24 mouse cellular contexts compared by ENCODE assay signal in genomic region chr1:60489660-60490059, GRCm38 (mm10).
A peak's percentile ranks its signal among the peaks of the same experiment; 100 is the strongest.
DNase-seq lines count a peak whose midpoint lies in the region; ATAC-seq lines count a peak whose summit lies in the region.
"Had no signal": no experiment of that assay in that cellular context is flagged by ENCODE, and none has a peak within 500 bp of the region (broad histone marks: within the 10 kb centered on the region; RNA-seq: fewer than 3 reads in every experiment).

No protein-coding gene starts in this region.

- peaks cover 62% of the 10 kb centered on the region for H3K36me3 ChIP-seq in forebrain, embryonic 12.5 days (replicated peaks)
- H3K36me3 ChIP-seq in forebrain, embryonic 10.5 days (replicated peaks): peaks cover 78% of the 10 kb centered on the region
- peaks cover 54% of the 10 kb centered on the region for H3K36me3 ChIP-seq in hindbrain, embryonic 15.5 days
- 0 out of 2 replicates have a peak, but pooled peaks cover 2% of the 10 kb centered on the region for H3K36me3 ChIP-seq in hindbrain, embryonic 11.5 days (ENCODE audit: control insufficient read depth, insufficient read depth, low read length)
- H3K36me3 ChIP-seq in midbrain, embryonic 13.5 days: peaks cover 74% of the 10 kb centered on the region
- H3K36me3 ChIP-seq in midbrain, embryonic 10.5 days: peaks cover 84% of the 10 kb centered on the region
- H3K36me3 ChIP-seq in limb, embryonic 13.5 days: peaks cover 67% of the 10 kb centered on the region

- no peak for DNase-seq in forebrain, embryonic 10.5 days (ENCODE audit: extremely low spot score, low spot score)
- no peak for DNase-seq in hindbrain, embryonic 11.5 days (ENCODE audit: low spot score)
- DNase-seq in midbrain, embryonic 10.5 days (ENCODE audit: low spot score): no peak
- DNase-seq in adrenal gland, postnatal 36 days: no peak
- DNase-seq: adrenal gland, postnatal 10 days; cerebellum, adult 11-12 months; gastrocnemius, postnatal 36 days; heart, adult 2 months; kidney, postnatal 25 days; liver; lung, adult 2 months; lung, postnatal 10 days; thymus, postnatal 4 days had no signal

- WGBS in forebrain, embryonic 12.5 days: 80% methylated on average over 2 of the region's 2 CpGs
- 100% methylated on average over 2 of the region's 2 CpGs for WGBS in forebrain, embryonic 10.5 days
- WGBS in hindbrain, embryonic 15.5 days: 89% methylated on average over 2 of the region's 2 CpGs
- WGBS in hindbrain, embryonic 11.5 days: 88% methylated on average over 2 of the region's 2 CpGs
- 83% methylated on average over 2 of the region's 2 CpGs for WGBS in midbrain, embryonic 13.5 days
- WGBS in midbrain, embryonic 10.5 days: 93% methylated on average over 2 of the region's 2 CpGs
- WGBS in limb, embryonic 13.5 days: 83% methylated on average over 2 of the region's 2 CpGs

- no peaks in the 10 kb centered on the region for H3K27me3 ChIP-seq in forebrain, embryonic 12.5 days
- H3K27me3 ChIP-seq in forebrain, embryonic 10.5 days (ENCODE audit: poor library complexity, severe bottlenecking): no peaks in the 10 kb centered on the region
- no peaks in the 10 kb centered on the region for H3K27me3 ChIP-seq in hindbrain, embryonic 15.5 days
- no peaks in the 10 kb centered on the region for H3K27me3 ChIP-seq in hindbrain, embryonic 11.5 days (ENCODE audit: control insufficient read depth, insufficient read depth, low read length)
- H3K27me3 ChIP-seq in midbrain, embryonic 13.5 days: no peaks in the 10 kb centered on the region
- H3K27me3 ChIP-seq in midbrain, embryonic 10.5 days (ENCODE audit: low read depth, poor library complexity, severe bottlenecking): no peaks in the 10 kb centered on the region
- no peaks in the 10 kb centered on the region for H3K27me3 ChIP-seq in limb, embryonic 13.5 days
- H3K27me3 ChIP-seq: forebrain, embryonic 15.5 days; heart, embryonic 15.5 days; neural tube, embryonic 12.5 days; Patski had no signal

- no peaks in the 10 kb centered on the region for H3K9me3 ChIP-seq in forebrain, embryonic 12.5 days
- no peaks in the 10 kb centered on the region for H3K9me3 ChIP-seq in forebrain, embryonic 10.5 days
- H3K9me3 ChIP-seq in hindbrain, embryonic 15.5 days: no peaks in the 10 kb centered on the region
- no peaks in the 10 kb centered on the region for H3K9me3 ChIP-seq in hindbrain, embryonic 11.5 days (ENCODE audit: control insufficient read depth, low read length)
- H3K9me3 ChIP-seq in midbrain, embryonic 13.5 days: no peaks in the 10 kb centered on the region
- H3K9me3 ChIP-seq in midbrain, embryonic 10.5 days (replicated peaks): no peaks in the 10 kb centered on the region
- no peaks in the 10 kb centered on the region for H3K9me3 ChIP-seq in limb, embryonic 13.5 days
- H3K9me3 ChIP-seq: forebrain, embryonic 15.5 days; heart, embryonic 15.5 days; neural tube, embryonic 12.5 days had no signal

- ATAC-seq in forebrain, embryonic 12.5 days (ENCODE audit: low FRiP score): 0 out of 2 replicates have a peak, but pooled peaks have one; percentile 41
- ATAC-seq in hindbrain, embryonic 15.5 days (ENCODE audit: low FRiP score, low read depth): peak; percentile 57; the same call in 1 of the 2 replicates
- no peak for ATAC-seq in hindbrain, embryonic 11.5 days (ENCODE audit: low FRiP score)
- peak; percentile 37 for ATAC-seq in midbrain, embryonic 13.5 days
- ATAC-seq in limb, embryonic 13.5 days (ENCODE audit: low FRiP score, low read depth): 0 out of 2 replicates have a peak, but pooled peaks have one; percentile 19
- ATAC-seq: intestine, postnatal 0 days; Patski had no signal

- no peak overlapping the region for H3K4me3 ChIP-seq in forebrain, embryonic 12.5 days (replicated peaks)
- no peak overlapping the region for H3K4me3 ChIP-seq in forebrain, embryonic 10.5 days
- no peak overlapping the region for H3K4me3 ChIP-seq in hindbrain, embryonic 15.5 days
- no peak overlapping the region for H3K4me3 ChIP-seq in hindbrain, embryonic 11.5 days (ENCODE audit: low read depth, low read length)
- H3K4me3 ChIP-seq in midbrain, embryonic 13.5 days (replicated peaks): no peak overlapping the region
- H3K4me3 ChIP-seq in midbrain, embryonic 10.5 days: no peak overlapping the region
- H3K4me3 ChIP-seq in limb, embryonic 13.5 days: no peak overlapping the region
- H3K4me3 ChIP-seq: forebrain, embryonic 15.5 days; heart, adult 2 months; heart, embryonic 15.5 days; neural tube, embryonic 12.5 days had no signal

- no peak overlapping the region for H3K27ac ChIP-seq in forebrain, embryonic 12.5 days
- H3K27ac ChIP-seq in forebrain, embryonic 10.5 days: no peak overlapping the region
- no peak overlapping the region for H3K27ac ChIP-seq in hindbrain, embryonic 15.5 days (replicated peaks)
- H3K27ac ChIP-seq in hindbrain, embryonic 11.5 days (ENCODE audit: low read depth, low read length): no peak overlapping the region
- H3K27ac ChIP-seq in midbrain, embryonic 13.5 days: no peak overlapping the region
- H3K27ac ChIP-seq in midbrain, embryonic 10.5 days (replicated peaks): no peak overlapping the region
- H3K27ac ChIP-seq in limb, embryonic 13.5 days: no peak overlapping the region
- H3K27ac ChIP-seq: forebrain, embryonic 15.5 days; heart, adult 2 months; heart, embryonic 15.5 days; liver, embryonic 14.5 days; macrophage; neural tube, embryonic 12.5 days had no signal

- H3K4me1 ChIP-seq in forebrain, embryonic 12.5 days: no peaks in the 10 kb centered on the region
- no peaks in the 10 kb centered on the region for H3K4me1 ChIP-seq in forebrain, embryonic 10.5 days
- no peaks in the 10 kb centered on the region for H3K4me1 ChIP-seq in hindbrain, embryonic 15.5 days (replicated peaks)
- H3K4me1 ChIP-seq in hindbrain, embryonic 11.5 days (replicated peaks; ENCODE audit: control insufficient read depth, insufficient read depth, low read length): no peaks in the 10 kb centered on the region
- no peaks in the 10 kb centered on the region for H3K4me1 ChIP-seq in midbrain, embryonic 13.5 days (replicated peaks)
- H3K4me1 ChIP-seq in midbrain, embryonic 10.5 days: no peaks in the 10 kb centered on the region
- H3K4me1 ChIP-seq in limb, embryonic 13.5 days: no peaks in the 10 kb centered on the region
- H3K4me1 ChIP-seq: forebrain, embryonic 15.5 days; neural tube, embryonic 12.5 days had no signal

- no peak overlapping the region for H3K4me2 ChIP-seq in forebrain, embryonic 12.5 days
- no peak overlapping the region for H3K4me2 ChIP-seq in hindbrain, embryonic 15.5 days
- H3K4me2 ChIP-seq in hindbrain, embryonic 11.5 days (replicated peaks; ENCODE audit: low read depth, low read length): no peak overlapping the region
- no peak overlapping the region for H3K4me2 ChIP-seq in midbrain, embryonic 13.5 days (replicated peaks)
- no peak overlapping the region for H3K4me2 ChIP-seq in limb, embryonic 13.5 days (replicated peaks)
- H3K4me2 ChIP-seq: forebrain, embryonic 15.5 days; heart, embryonic 15.5 days; neural tube, embryonic 12.5 days had no signal

- H3K9ac ChIP-seq in forebrain, embryonic 12.5 days: no peak overlapping the region
- no peak overlapping the region for H3K9ac ChIP-seq in hindbrain, embryonic 15.5 days
- H3K9ac ChIP-seq in hindbrain, embryonic 11.5 days (ENCODE audit: low read depth, low read length): no peak overlapping the region
- no peak overlapping the region for H3K9ac ChIP-seq in midbrain, embryonic 13.5 days (replicated peaks)
- H3K9ac ChIP-seq in limb, embryonic 13.5 days: no peak overlapping the region
- H3K9ac ChIP-seq: forebrain, embryonic 15.5 days; heart, embryonic 15.5 days; liver, embryonic 14.5 days; neural tube, embryonic 12.5 days had no signal
